Mouse (Mus musculus) c-Kit-positive CD71-positive TER-119-positive erythroid progenitor cells, embryonic 14.5 days (primary cell): ENCODE results near the gene Kansl3.

Source experiments
- DNase-seq: peaks from one replicate; pipeline ENCODE4 v3.0.0-alpha.2; 2013; ENCODE audit warnings: low spot score

Kansl3 gene

DNA sequence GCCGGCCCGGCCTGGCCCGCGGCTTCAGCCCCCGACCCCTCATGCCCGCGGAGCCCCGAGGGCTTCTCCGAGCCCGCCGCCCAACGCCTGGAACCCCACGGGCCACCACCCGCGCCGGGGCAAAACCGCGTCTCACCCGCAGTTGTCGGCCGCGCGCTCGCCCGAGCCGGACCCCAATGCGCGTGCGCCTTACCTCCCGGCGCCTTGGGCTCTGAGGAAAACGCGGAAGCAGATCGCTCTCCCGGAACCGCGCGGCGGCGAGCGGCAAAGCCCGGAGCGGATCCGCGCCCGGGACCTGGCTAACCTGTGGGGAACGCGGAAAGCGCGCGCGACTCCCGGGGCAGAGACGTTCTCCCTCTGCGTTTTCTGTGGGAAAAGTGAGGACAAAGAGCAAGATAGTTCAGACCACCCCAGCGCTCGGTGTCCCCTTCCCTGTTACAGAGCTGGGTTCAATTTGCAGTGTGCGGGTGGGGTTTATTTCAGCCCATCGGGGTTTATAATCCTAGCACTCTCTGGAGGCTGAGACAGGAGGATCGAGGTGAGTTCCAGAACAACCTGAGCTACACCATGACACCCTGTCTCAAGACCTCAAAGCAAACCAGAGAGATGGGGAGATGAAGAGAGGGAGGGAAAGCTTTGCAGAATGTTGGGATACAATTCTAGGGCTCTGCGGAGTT lies at the start of gene Kansl3:
Kansl3 (minus strand) TSS at position 213 of the 677 bp plus-strand sequence.
- DNase-seq: peak; percentile 89

DNA sequence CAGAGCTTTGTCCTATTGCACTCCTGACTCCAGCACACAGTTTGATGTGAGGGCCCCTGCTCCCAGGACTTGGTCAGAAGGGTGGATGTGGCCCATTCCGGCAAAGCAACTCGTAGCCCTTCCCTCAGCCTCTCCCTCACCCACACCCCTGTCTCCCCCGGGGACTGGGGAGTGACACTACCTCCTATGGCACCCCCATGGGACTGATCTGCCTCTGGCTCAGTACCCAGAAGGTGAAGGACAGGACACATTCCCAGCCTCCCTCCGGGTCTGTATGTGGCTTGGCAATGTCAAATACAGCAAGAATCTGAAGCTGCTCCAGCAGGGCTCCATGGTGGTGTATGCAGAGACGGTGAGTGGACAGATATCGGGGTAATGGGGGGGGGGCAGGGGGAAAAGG lies 35.5 kb upstream of the Kansl3 start:
- DNase-seq: no peak

- DNase-seq: no peak
Observed at GRCm38 (mm10) chr1:36401509-36401908, 32.5 kb upstream of the Kansl3 start.

DNA sequence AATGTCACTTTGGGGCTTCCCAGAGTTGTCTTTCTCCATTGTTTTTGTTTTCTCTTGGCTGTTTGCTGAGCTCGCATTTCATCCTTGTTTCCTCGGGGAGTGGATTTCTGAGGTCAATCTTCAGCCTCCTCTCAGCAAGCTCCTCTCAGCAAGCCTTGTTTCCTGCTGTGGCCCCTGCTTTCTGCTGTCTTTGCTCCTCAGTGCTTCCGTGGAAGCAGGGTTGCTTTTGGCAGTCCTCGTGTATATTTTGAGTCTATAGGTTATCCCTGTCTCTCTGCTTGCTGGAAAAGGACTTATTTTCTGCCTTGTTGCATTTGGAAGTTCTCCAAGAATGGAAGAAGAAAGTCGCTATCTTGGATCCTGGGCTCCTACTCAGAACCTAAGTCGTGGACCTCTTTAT lies 28.1 kb upstream of the Kansl3 start:
- no peak for DNase-seq

GRCm38 (mm10) chr1:36379582-36379981 lies 10.6 kb upstream of the Kansl3 start:
- DNase-seq: no peak

DNA sequence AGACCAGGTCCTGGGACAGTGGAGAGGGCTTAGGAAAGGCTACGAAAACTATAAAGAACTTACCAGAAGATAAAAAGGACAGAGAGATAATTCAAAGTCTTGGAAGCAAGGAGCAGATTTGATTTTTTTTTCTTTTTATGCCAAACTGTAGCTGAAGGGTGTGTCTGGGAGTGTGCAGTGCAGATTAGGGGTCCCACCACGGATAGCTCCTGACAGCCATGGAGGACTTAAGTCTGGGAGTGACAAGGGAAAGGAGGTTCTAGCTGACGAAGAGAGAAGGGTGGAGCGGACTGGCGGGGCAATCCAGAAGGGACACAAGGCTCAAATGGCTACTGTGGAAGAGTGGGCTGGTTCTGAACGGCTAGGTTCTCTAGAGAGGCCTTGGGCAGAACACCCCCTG lies 9.9 kb upstream of the Kansl3 start:
- peak; percentile 30 for DNase-seq

DNA sequence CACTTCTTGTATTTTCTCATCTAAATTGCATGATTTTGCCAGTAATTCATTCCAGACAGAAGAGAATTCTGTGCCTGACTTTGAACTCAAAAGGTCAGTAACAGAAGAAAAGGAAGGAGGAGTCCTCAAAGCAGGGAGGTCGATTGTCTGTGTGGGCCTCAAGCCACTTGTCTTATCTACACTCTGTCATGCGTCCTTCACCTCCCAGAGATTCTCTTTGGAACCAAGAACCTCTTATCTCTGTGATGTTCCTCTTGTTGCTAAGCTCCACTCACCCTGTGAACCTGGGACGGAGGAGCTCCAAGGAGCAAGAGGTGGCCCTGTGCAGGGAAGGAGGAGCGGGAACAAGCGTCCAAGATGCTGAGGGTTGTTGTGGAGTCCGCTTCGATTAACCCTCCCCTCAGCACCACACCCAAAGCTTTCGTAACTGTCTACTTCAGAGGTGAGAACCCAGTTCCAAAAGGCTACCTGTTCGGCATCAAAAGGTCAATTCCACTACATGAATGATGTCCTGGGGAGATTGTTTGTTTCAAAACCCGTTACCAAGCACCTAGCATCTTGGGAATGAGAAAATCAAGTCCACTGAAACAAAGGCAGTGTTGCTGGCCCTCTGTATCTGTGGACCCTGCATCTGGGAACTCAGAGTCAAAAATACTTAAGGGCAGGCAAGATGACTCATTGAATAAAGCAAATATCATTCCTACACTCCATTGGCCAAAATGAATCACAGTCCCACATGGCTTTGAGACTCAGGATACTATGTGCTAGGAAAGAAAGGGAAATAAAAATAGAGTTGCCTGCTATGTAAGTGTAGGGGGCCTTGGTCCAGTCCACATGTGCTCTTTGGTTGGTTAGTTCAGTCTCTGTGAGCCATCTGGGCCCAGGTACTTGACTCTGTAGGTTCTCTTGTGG lies 3.2 kb upstream of the Kansl3 start, which contains the start of gene Fer1l5:
Fer1l5 (plus strand) TSS at position 358 of the 912 bp plus-strand sequence.
- DNase-seq: peak; percentile 17

DNA sequence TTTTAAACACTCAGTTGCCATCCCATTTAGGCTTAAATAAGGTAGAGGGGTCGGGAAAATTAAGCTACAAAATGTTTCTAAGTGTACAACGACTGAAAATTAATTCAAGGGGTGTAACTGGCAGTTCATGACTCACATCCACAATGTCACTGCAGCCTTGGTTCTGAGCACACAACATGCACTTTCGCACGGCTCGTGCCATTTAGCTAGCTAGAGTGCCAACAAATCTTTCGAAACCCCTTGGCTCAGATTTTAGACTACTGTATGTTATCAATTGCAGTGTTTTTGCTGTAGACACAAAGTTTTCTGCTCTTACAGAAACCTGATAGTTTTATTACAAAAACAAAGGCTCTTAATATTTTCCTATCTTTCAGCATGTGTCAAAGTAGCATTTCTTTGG lies 1.9 kb upstream of the Kansl3 start:
- no peak for DNase-seq

DNA sequence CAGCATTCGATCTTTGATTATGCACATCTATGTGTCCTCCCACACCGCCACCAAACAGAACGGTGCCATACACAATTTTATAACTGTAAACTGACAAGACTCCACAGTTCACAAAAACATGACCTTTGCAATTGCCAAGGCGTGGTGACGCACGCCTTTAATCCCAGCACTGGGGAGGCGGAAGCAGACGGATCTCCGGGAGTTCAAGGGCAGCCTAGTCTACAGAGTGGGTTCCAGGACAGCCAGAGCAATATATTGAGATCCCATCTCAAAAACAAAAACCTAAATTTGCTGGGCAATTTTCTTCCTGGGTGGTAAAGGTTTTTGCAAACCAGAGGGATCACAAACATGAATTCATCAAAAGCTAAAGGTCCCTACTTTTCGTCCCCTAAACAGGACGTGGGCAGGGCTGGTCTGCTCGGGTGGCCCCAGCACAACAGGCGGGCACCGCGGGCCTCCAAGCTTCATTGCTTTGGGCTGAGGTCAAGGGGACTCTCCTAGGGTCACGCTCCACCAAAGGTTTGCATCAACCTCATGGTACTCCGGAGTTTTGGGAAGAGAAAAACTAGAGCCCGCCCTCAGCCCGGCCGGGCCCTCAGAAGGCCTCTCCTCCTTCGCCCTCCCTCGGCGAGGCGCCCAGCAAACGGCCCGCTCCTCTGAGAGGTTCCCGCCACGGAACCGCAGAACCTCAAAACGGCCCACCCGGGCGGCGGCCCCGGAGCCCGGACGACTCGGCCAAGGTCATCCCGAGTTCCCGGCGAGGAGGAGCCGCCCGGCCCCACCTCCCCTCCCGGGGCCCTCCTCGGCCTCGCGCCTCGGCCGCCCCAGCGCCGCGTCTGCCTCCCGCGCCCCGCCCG lies 641 bp downstream of the Kansl3 start:
- DNase-seq: peak; percentile 41

- DNase-seq: no peak
Observed at GRCm38 (mm10) chr1:36367698-36368097, 1.3 kb downstream of the Kansl3 start.

- DNase-seq: no peak
Observed at GRCm38 (mm10) chr1:36356955-36357695, 11.9 kb downstream of the Kansl3 start.

DNA sequence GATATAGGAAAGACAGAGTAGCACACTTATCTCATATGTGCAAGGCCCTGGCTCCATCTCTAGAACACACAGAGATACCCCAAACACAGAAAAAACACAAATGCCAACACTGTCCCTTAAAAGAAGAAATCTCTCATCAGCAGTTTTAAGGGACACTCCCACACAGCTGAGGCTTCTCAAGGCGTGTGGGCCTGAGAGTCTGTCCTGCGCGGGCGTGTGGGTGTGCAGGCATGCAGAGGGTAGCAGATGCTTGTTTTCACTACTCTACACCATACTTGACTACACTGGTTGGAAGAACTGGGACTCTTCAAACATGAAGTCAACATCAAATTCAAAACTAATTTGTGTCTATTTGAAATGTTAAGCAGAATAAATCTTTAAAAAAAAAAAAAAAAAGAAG lies 16.6 kb downstream of the Kansl3 start:
- no peak for DNase-seq

GRCm38 (mm10) chr1:36342547-36342946 lies 26.4 kb downstream of the Kansl3 start:
- DNase-seq: no peak

- no peak for DNase-seq
Observed at GRCm38 (mm10) chr1:36332955-36333887, 35.8 kb downstream of the Kansl3 start.

GRCm38 (mm10) chr1:36331743-36332142 lies 37.2 kb downstream of the Kansl3 start:
- DNase-seq: no peak

DNA sequence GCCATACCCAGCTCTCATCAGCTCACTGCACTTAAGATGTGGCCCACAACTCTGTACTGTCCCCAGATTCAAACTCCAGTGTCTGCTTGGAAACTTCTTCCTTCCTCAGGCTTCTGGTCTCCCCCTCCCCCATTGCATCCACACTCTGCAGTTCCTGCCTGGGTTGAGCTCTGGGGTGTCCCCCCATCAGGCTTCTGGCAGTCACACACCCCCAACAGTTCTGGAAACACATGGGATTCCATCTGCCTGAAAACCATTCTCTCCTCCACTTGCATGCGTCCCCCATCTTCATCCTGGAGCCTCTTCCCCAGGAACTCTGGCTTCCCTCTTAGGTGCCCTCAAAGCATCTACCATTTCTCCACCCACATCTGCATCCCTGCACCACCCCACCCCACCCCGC lies 42.2 kb downstream of the Kansl3 start:
- DNase-seq: no peak

DNA sequence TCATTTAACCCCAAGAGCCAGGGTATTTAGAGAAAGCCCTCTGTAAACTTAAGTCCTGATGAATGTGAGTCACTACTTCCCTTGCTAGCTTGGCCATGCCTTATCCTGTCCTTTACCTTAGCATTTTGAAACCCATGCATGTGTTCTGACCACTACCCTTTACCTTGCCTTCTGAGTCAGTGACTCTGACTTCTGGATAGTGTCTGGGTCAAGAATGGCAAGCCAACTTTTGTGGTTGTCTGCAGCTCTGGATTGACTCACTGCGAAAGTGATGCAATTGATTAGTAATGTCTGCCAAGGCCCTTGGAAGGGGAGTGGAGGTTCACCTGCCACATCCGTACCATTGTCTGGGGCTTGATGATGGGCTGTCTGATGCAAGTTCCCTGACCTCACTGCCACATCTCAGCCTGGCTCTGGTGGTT lies 43.1 kb downstream of the Kansl3 start:
- no peak for DNase-seq

DNA sequence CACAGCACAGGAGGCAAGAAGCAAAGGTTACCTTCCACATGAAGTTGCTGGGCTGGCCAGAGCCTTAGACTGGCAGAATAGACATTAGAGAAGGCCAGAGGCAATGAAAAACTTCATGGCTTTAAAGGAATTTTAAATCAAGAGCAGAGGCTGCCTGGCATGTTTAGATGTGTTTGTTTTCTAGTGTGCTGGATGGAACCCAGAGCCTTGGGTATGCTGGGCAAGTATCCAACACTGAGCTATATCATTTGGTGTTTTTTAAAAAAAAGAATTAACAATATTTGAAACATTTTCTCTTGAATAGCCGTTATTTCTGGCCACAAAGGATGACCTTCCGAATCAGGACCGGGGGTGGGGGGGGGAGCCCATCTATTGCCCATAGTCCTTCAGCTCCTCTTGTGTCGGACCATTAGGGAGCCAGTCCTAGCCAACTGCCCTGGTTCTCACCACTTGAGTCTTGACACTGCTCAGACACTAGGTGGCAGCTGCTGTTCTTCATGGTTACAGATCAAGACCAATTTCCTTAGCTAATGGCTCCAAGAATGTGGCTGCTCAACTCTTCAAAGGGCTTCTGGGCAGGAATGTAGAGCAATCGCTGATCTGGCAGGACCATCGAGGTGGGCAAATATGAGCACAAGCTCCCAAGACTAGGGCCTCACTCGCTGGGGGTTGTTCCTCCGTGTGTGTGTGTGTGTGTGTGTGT lies 45.1 kb downstream of the Kansl3 start:
- peak; percentile 23 for DNase-seq

GRCm38 (mm10) chr1:36323076-36323475 lies 45.9 kb downstream of the Kansl3 start:
- DNase-seq: no peak
